Mouse (Mus musculus) bone marrow macrophage, adult 2 months (primary cell): ENCODE results near the gene Sh2d7. TPM values are rescaled to one million over a fixed set of nuclear protein-coding genes. Genes with fewer than 3 reads are reported as not detected.
"Not testable (repeated sequence)": the region's sequence is repeated elsewhere in the genome, so short reads cannot be mapped to it uniquely, and the experiment has no call there.

Source experiments
- H3K27ac ChIP-seq: 2 replicates; pipeline ENCODE4 v1.5.1; 2012; ENCODE audit warnings: low read depth, low read length; ENCODE audit not compliant: insufficient read depth
- H3K4me1 ChIP-seq: 2 replicates; pipeline ENCODE4 v1.6.1; 2012; ENCODE audit warnings: low read length; ENCODE audit not compliant: control insufficient read depth, insufficient read depth
- H3K4me3 ChIP-seq: 2 replicates; pipeline ENCODE4 v1.5.1; 2012; ENCODE audit warnings: mild to moderate bottlenecking, low read length, moderate library complexity; ENCODE audit not compliant: insufficient read depth
- CTCF ChIP-seq: IDR thresholded peaks from 2 replicates; pipeline ENCODE4 v1.5.1; 2012; ENCODE audit warnings: low read depth, mild to moderate bottlenecking, low read length, moderate library complexity
- POLR2A ChIP-seq: IDR thresholded peaks from 2 replicates; pipeline ENCODE4 v1.6.1; 2012; ENCODE audit warnings: mild to moderate bottlenecking, low read depth, low read length, borderline replicate concordance
- polyA plus RNA-seq: library from polyadenylated mRNA; stranded (reverse); fragments of >200 nt; gene quantifications from 2 replicates; pipeline ENCODE4 v1.2.4, GENCODE M21; 2012; ENCODE audit not compliant: missing spikeins, insufficient read depth, insufficient read length

Sh2d7 gene
- polyA plus RNA-seq, 1 experiment, result not detected

- Histone ChIP-seq H3K4me3 (no peak overlapping the region), H3K4me1 (peaks cover 2% of the 10 kb centered on the region; the same call in 1 of the 2 replicates), H3K27ac (no peak overlapping the region)
- TF ChIP-seq CTCF, result no peak
- TF ChIP-seq POLR2A, result no peak
Measured at GRCm38 (mm10) chr9:54560831-54561601, 22.2 kb downstream of the Sh2d7 start.

DNA sequence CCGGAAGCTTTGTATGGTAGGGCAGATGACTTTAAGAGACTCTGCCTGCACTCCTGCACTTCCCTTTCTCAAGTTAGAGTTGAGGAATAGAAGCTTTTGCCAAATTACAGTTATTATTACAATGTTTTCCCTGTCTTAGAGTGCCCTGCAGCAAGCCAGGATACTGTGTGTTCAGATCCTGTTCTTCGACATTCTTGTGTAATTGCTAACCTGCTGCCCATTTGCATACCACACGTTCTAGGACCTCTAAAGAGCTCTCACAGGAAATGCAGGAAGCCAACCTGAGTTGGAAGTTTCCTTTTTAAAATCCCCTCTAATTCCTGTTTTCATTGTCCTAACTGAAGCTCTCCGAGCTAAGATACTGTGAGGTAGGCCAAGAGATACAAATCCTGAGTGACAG lies 28.2 kb downstream of the Sh2d7 start:
- Histone ChIP-seq H3K4me3 (no peak overlapping the region), H3K4me1 (peaks cover 7% of the 10 kb centered on the region; the same call in 1 of the 2 replicates), H3K27ac (no peak overlapping the region)
- no peak for TF ChIP-seq POLR2A
- TF ChIP-seq CTCF, result no peak

GRCm38 (mm10) chr9:54568732-54569131 lies 29.9 kb downstream of the Sh2d7 start:
- TF ChIP-seq POLR2A, result no peak
- no peak for TF ChIP-seq CTCF
- Histone ChIP-seq H3K27ac (no peak overlapping the region), H3K4me3 (no peak overlapping the region)

DNA sequence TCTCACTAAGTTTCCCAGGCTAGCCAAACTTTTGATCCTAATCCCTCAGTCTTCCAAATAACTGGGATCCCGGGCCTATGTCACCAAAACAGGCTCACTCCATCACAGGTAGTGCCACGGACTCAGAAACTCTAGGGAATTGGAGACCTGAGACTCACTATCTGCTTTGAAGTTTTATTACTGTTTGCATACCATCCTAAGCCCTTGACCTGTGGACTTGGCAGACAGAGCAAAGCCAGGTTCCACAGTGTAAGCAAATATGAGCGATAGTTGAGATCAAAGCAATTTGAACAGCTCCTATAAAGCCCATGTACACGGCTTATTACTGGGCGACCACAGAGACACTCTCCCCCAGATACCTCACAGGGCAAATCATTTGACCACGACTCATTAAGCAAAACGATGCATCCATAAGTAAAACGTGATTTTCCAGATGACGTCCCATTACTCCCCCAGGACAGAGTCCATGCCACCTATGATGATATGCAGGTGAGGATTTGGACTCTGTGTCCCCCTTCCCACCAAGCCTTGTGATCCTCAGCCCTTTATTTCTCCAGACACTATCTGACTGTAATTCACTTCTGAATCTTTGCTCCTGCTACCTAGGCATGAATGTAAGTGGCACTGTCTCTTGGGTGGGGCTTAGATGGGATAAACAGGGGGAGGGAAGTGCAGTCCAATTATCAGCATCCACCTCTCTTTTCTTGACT lies 32.5 kb downstream of the Sh2d7 start:
- no peak overlapping the region for H3K27ac ChIP-seq
- no peak overlapping the region for H3K4me3 ChIP-seq
- TF ChIP-seq CTCF (no peak), POLR2A (no peak)
- H3K4me1 ChIP-seq, result peaks cover 7% of the 10 kb centered on the region; the same call in 1 of the 2 replicates

More at GRCm38 (mm10) chr9:54568732-54569131, 29.9 kb downstream of the Sh2d7 start:
- peaks cover 7% of the 10 kb centered on the region; the same call in 1 of the 2 replicates for H3K4me1 ChIP-seq

DNA sequence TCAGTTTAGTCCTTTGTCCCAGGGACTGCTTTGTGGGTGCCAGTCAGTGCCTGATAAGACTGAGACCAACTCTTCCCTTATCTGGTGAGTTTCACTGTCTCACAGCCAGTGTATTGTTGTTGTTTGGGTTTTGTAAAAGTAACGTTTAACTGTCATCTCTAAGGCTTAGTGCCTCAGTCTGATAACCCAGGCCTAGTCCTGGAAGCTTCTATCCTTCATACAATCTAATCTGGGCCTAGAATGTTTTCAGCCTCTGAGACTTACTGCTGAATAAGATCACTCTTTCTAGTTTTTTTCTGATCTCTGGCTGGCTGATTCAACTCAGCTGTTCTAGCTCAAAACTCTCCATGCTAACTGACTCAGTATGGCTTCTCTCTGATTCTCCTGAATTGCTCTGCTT lies 44.9 kb downstream of the Sh2d7 start:
- no peak for TF ChIP-seq POLR2A
- no peak for TF ChIP-seq CTCF
- no peak overlapping the region for H3K27ac ChIP-seq
- no peak overlapping the region for H3K4me3 ChIP-seq
- H3K4me1 ChIP-seq, result peaks cover 11% of the 10 kb centered on the region

- not testable (repeated sequence) for H3K4me3 ChIP-seq, H3K27ac ChIP-seq
- H3K4me1 ChIP-seq, result peaks cover 11% of the 10 kb centered on the region
Measured at GRCm38 (mm10) chr9:54584127-54584526, 45.3 kb downstream of the Sh2d7 start.

DNA sequence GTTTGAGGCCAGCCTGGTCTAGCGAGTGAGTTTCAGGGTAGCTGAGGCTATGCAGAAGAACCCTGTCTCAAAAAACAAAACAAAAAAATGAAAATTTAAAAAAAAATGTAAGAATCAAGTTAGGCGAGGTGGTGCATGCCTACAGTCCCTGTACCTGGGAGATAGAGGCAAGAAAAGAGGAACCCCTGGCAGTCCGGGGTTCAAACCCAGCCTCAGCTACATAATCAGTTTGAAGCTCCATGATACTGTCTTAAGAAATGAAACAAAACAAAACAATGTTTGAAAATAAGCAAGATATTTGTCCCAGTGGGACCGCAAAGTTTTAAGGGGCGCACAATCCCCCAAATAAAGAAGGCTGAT lies 47.0 kb downstream of the Sh2d7 start:
- peaks cover 14% of the 10 kb centered on the region for H3K4me1 ChIP-seq
- no peak for TF ChIP-seq CTCF
- no peak for TF ChIP-seq POLR2A
- H3K4me3 ChIP-seq, result peak overlapping the region; percentile 46
- no peak overlapping the region for H3K27ac ChIP-seq

DNA sequence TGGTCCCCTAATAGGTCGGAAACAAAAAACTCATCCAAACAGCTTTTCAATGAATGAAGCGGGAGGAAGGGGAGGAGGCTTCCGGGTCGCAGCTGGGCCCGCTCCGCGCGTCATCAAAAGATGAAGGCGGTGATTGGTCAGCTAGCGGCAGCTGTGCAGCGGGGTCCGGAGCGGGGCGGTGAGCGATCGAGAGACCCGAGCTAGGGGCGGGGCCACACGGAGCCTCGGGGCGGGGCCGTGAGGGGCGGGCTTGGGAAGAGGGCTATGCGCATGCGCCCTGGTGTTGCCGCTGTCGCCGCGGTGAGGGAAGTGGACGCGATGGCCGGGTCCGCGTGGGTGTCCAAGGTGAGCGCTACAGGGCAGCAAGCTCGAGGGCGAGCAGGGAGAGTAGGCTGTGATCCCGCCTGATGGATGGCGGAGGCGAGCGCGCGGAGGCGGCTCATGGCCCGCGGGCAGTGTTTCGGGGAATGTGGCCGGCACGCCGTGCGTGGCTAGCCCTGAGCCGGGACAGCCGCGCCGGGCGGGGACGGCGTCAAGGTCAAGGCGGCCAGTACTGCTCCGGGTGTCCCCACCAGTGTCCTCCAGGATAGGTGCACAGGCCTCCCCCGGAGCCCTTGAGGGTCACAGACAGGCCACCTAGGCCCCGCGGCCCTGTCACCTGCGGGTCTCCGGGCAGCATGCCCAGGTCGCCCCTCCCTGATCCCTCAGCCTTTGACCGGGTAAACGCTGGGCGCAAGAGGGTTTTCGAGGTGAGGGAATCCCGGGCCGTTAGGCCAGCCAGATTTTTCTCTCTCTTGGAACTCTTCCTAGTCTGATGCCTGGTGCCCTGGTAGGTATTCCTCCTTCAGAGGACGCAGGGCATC lies 47.6 kb downstream of the Sh2d7 start, which contains the start of gene Idh3a:
Gene Idh3a (plus strand): TSS at position 136 of the 863 bp plus-strand sequence.
- TF ChIP-seq CTCF (no peak), POLR2A (no peak)
- peak within 1 kb of the TSS; percentile 94 for H3K4me3 ChIP-seq

GRCm38 (mm10) chr9:54587863-54588262 lies 49.1 kb downstream of the Sh2d7 start:
- no peak for TF ChIP-seq POLR2A
- TF ChIP-seq CTCF, result no peak
- Histone ChIP-seq H3K4me1 (peaks cover 14% of the 10 kb centered on the region), H3K4me3 (peak overlapping the region; percentile 27), H3K27ac (no peak overlapping the region)

More for the DNA sequence above, 47.6 kb downstream of the Sh2d7 start, which contains the start of gene Idh3a:
- Histone ChIP-seq H3K4me1 (peaks cover 14% of the 10 kb centered on the region), H3K27ac (no peak within 1 kb of the TSS)

GRCm38 (mm10) chr9:54593652-54594051 lies 54.9 kb downstream of the Sh2d7 start:
- not testable (repeated sequence) for H3K4me3 ChIP-seq, H3K27ac ChIP-seq, H3K4me1 ChIP-seq

Other genes with a start within 250 kb of the Sh2d7 start
- gene Dmxl2, start 37.4 kb upstream of the Sh2d7 start, polyA plus RNA-seq, result 34.5 and 37.1 TPM in 2 replicates
- gene Cib2, start 21.2 kb downstream of the Sh2d7 start, polyA plus RNA-seq, result 14.4 and 14.6 TPM in 2 replicates
- gene Idh3a, start 47.4 kb downstream of the Sh2d7 start, polyA plus RNA-seq, result 15.1 and 19.2 TPM in 2 replicates
- gene Acsbg1, start 122.9 kb downstream of the Sh2d7 start, polyA plus RNA-seq, result not detected in 2 replicates
- gene Dnaja4, start 159.9 kb downstream of the Sh2d7 start, polyA plus RNA-seq, result 0.19 and 0.27 TPM in 2 replicates
- gene Wdr61, start 195.5 kb downstream of the Sh2d7 start, polyA plus RNA-seq, result 32.7 and 39.9 TPM in 2 replicates
- not detected in 2 replicates for gene Crabp1, start 225.8 kb downstream of the Sh2d7 start, polyA plus RNA-seq